Mouse (Mus musculus) brain, embryonic 14.5 days (tissue): ENCODE results near the gene Plxna2.

Experiments used
- CTCF ChIP-seq: fragments of 200-500 bp; IDR thresholded peaks from 2 replicates; pipeline ENCODE4 v1.5.1; 2012; ENCODE audit warnings: inconsistent platforms, mild to moderate bottlenecking, moderate library complexity, borderline replicate concordance; ENCODE audit not compliant: insufficient read depth, insufficient read length; ENCODE audit errors: extremely low read depth
- POLR2A ChIP-seq: fragments of 200-500 bp; IDR thresholded peaks from 2 replicates; pipeline ENCODE4 v1.6.1; 2012; ENCODE audit warnings: mild to moderate bottlenecking, inconsistent platforms, borderline replicate concordance; ENCODE audit not compliant: poor library complexity, insufficient read depth, insufficient read length, severe bottlenecking; ENCODE audit errors: extremely low read depth

- TF ChIP-seq POLR2A: no peak
- TF ChIP-seq CTCF: no peak
Observed at GRCm38 (mm10) chr1:194693488-194693887, 75.5 kb downstream of the Plxna2 start.
